Mouse (Mus musculus) thymus, postnatal 4 days (tissue): ENCODE results near the gene Rfc3.
"Not testable (repeated sequence)": the region's sequence is repeated elsewhere in the genome, so short reads cannot be mapped to it uniquely, and the experiment has no call there.

Experiments used
- DNase-seq: peaks from one replicate; pipeline ENCODE4 v3.0.0; 2021

Gene Rfc3

DNA sequence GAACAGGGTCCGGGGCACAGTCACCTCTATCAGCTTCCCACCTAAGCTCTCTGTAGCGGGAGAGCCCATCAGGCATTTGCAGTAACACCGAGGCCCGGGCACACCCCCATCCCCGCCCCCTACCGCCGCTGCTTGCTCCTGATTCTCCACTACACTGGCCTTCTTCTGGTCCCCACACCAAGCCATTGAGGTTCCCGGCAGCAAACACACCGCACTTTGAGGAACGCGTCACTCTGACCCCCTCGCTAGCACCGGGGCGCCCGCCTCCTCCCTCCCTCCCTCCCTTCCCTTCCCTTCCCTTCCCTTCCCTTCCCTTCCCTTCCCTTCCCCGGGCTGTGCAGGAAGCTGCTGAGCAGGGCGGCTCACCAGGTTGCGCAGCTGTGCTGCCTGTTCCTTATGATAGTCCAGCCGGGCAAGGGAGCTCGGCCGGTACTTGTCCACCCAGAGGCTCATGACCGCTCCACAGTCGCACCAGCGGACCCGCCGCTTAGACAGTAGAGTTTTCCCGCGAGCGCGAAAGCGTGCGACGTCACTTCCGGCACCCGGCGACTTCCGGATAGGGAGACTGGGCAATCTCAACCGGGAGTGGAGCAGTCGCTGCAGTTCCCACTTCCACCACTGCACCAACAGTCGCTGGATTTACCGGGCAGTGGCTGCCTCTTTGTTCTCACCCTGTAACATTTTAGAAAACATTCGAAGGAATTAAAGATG is at the start of gene Rfc3:
Rfc3 (minus strand) TSS at position 543 of the 711 bp plus-strand sequence.
- peak; percentile 98 for DNase-seq

DNA sequence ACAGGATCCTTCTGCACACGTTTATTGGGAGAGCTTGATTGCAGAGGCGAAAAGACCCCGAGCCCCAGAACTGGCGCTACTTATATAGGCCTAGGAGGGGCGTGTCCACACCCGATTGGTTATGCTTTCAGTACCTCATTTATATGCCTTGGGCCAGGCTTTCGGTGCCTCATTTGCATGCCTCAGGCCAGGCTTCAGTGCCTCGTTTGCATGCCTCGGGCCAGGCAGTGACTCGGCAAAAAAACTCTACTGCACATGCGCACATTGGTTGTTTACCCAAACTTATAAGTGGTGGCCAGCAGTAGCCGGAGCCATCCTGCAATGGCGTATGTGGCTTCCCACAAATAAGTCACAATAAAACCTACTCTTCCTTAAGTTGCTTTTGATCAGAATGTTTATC is 42.6 kb upstream of the Rfc3 start:
- DNase-seq = not testable (repeated sequence)

DNA sequence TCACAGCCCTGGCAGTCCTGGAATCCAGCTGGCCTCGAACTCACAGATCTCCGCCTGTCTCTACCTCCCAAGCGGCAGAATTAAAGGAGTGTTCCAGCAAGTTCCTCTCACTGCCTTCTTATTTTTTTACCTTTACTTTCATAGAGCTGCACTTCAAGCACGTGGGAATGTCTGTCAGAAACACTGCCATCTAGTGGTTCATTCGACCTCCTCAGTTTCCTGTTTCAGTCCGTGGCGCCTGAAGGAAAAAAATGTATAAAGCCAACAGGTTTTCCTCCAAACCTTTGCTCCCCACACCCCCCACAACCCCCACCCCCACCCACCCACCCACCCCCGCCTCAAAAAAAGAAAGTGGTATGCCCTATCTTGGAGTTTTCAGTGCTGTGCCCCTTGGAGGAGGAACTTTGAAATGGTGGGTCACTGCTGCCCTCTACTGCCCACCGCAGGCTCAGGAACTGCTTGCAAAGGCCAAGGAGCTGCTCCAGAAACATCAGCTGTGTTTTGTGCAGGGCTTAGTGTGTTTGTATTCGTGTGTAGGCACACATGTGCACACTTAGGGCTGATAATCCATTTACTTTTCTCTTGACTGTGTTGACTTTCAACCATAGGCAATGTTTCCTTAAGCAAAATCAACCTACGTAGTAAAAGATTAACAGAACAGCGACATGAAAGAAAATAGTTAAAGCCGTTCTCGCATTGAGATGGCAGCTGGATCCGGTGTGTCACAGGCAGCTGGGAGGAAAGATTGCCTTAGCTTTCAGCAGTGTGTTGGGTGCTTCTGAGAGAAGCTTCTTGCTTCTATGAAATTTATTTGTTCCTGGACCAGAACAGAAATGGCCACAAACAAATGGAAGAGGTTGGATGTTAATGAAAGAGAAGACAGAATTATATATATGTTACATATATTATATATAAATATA is 35.8 kb upstream of the Rfc3 start:
- peak; percentile 84 for DNase-seq

DNA sequence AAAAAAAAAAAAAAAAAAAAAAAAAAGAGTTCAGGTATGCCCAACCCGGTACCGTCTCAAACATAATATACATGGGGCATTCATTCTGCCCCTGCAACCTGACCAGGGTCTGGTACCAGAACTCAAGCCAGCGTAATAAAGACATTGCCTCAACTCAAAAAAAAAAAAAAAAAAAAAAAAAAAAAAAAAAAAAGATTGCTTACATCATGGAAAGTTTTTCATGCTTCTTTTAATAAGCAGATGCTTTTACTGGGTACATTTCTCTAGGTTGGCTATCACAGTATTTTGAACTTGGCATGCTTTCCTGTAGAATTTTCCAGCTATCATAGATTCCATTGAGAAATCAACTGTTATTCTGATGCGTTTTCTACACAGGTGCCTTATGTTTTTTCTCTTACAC is 11.2 kb upstream of the Rfc3 start:
- DNase-seq = no peak

DNA sequence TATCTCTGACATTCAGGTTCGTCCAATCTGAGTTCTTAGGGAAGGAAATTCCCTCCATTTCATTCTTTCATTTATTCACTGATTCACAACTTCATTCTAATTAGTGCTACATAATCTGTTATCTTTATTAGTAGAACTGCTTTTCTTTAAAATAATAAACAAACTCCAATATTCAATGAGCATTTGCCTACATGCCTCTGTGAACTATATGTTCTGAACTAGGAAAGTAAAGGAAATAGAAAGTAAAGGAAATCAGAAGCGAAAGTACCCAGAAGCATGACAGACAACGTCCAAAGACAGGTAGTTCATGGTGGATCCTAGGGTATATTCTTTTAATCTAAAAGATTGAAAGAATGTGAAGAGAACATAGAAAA is 356 bp upstream of the Rfc3 start:
- DNase-seq = no peak

DNA sequence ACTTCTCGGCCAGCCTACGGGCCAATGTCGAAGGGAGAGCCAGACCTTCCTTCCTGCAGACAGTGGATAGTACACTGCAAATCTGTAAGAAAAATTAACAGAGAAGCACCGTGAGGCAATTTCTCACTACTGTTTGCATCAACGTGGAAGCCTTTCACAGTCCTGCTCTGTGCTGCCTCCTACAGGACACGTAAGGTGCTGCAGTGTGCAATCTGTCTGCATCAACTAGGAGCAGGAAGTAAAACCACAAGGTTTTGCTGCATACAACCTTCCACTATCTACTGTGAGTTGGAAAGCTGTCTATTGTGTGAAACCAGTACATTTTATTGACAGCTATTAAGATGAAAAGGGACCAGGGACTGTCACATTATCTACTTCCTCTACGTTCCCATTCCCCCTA is 6.2 kb downstream of the Rfc3 start:
- peak; percentile 64 for DNase-seq

DNA sequence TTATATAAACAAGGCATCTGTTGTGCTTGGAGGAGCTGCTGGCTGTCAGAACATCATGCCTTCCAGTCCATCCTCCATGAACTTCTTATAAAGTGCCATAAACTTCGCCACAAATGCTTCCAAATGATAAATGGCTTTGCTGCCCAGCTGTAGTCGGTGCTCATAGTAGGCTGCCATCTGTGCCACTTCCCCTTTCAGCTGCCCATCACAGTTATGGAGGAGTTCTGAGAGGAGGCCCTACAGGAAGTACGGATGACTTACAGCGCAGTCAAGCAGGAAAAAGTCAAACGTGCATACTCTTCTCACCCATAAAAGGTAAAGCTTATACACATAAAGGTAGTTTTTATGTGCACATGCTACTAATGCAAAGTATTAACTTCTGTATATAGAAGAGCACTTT is 8.2 kb downstream of the Rfc3 start:
- DNase-seq = no peak

DNA sequence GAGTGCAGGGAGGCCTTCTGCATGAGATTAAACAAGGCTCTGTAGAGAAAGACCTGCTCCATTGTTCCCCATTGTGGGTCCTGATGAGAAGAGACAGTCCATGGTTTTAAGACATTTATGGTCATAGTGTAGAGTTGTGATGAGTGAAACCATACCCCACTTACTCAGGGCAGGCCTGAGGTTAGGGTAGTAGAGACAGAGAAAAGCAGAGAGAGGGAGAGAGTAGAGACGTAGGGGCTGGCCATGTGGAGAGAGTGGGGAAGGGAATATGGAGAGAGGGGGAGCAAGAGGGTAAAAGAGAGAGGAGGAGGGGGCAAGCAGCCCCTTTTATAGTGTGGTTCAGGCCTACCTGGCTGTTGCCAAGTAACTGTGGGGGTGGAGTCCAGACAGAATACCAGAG is 8.9 kb downstream of the Rfc3 start:
- DNase-seq = no peak

DNA sequence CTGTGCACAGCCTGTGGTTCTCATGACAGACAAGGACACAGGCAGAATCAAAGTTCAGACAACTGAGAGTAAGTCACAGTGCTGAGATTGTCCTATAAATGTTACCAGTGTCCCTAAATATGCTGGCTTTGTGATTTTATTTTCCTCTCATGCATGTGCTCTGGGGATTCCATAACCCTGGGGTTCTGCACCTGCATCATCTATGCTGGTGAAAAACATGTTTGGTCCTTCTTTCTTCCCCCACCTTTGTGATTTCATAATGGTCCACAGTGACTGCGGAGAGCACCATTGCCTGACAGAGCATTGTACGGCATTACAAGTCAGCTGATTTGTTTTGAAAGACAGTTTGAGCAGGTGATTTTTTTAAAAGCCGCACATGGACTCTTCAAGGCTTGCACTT is 45.1 kb downstream of the Rfc3 start, which contains the start of gene Vmn2r18:
Vmn2r18 (minus strand) TSS at position 101 of the 400 bp plus-strand sequence.
- DNase-seq = no peak

DNA sequence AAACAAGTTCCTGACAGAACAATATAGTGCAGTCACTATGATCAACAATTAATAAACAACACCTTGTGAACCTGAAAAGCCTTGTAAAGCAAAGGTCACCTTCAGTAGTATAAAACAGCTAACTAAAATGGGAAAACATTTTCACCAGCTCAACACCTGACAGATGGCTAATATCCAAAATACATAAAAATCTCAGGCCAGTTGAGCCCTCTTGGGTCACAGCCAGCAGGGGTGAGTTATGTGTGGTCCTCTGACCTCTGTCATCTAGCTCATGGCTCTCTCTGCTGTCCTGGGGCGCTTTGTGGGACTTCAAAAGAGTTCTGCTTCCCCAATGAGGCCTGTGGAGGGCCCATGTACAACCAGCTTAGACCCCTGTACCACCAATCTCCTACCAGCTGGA is 49.3 kb downstream of the Rfc3 start:
- no peak for DNase-seq
